Mouse (Mus musculus): Measurements from ENCODE around the gene Acap3. TPM values are rescaled to one million over a fixed set of nuclear protein-coding genes. Genes with fewer than 3 reads are reported as not detected.
A peak's percentile ranks its signal among the peaks of the same experiment; 100 is the strongest.

The Acap3 gene
- total and polyA plus RNA-seq, 2 experiments from 2014 or later: 64.5 to 82.6 TPM

GRCm38 (mm10) chr4:155889316-155889715, 2.3 kb upstream of the Acap3 start:
- ATAC-seq (ENCODE audit: low FRiP score): no peak
- Histone ChIP-seq H3K4me3 (ENCODE audit: low read depth, low read length) (no peak overlapping the region), H3K27ac (ENCODE audit: low read depth, low read length) (no peak overlapping the region), H3K36me3 (ENCODE audit: insufficient read depth, low read length) (peaks cover 44% of the 10 kb centered on the region), H3K4me2 (ENCODE audit: low read depth, low read length, poor library complexity, severe bottlenecking) (no peak overlapping the region), H3K27me3 (ENCODE audit: insufficient read depth, low read length) (no peaks in the 10 kb centered on the region), H3K9ac (replicated peaks; ENCODE audit: low read length, poor library complexity, severe bottlenecking) (0 out of 2 replicates have a peak overlapping the region, but pooled peaks have one; percentile 3), H3K9me3 (ENCODE audit: low read length) (no peaks in the 10 kb centered on the region), H3K4me1 (ENCODE audit: insufficient read depth, low read length) (peaks cover 15% of the 10 kb centered on the region)
- TF ChIP-seq CTCF (IDR thresholded peaks at IDR 0.05): no peak
- WGBS: 90% methylated on average over 5 of the region's 5 CpGs
- DNase-seq (ENCODE audit: low spot score): no peak

- under 1% methylated on average over 34 of the region's 34 CpGs for WGBS
- peak overlapping the region; percentile 84 for H3K9ac ChIP-seq (replicated peaks; ENCODE audit: low read length, poor library complexity, severe bottlenecking)
- no peaks in the 10 kb centered on the region for H3K27me3 ChIP-seq (ENCODE audit: insufficient read depth, low read length)
- no peak for TF ChIP-seq CTCF (IDR thresholded peaks at IDR 0.05)
- H3K4me1 ChIP-seq (ENCODE audit: insufficient read depth, low read length): peaks cover 28% of the 10 kb centered on the region
- H3K36me3 ChIP-seq (ENCODE audit: insufficient read depth, low read length): peaks cover 36% of the 10 kb centered on the region
- no peak for ATAC-seq (ENCODE audit: low FRiP score)
- peak overlapping the region; percentile 94 for H3K4me3 ChIP-seq (ENCODE audit: low read depth, low read length)
- no peak for DNase-seq (ENCODE audit: low spot score)
- H3K4me2 ChIP-seq (ENCODE audit: low read depth, low read length, poor library complexity, severe bottlenecking): peak overlapping the region; percentile 93
- H3K27ac ChIP-seq (ENCODE audit: low read depth, low read length): peak overlapping the region; percentile 98
- no peaks in the 10 kb centered on the region for H3K9me3 ChIP-seq (ENCODE audit: low read length)
Observed at GRCm38 (mm10) chr4:155891011-155891471, 581 bp upstream of the Acap3 start.

GRCm38 (mm10) chr4:155892017-155892416, 395 bp downstream of the Acap3 start:
- TF ChIP-seq CTCF (IDR thresholded peaks at IDR 0.05): peak; percentile 50
- H3K9ac ChIP-seq (replicated peaks; ENCODE audit: low read length, poor library complexity, severe bottlenecking): peak overlapping the region; percentile 84
- H3K36me3 ChIP-seq (ENCODE audit: insufficient read depth, low read length): peaks cover 35% of the 10 kb centered on the region
- H3K27me3 ChIP-seq (ENCODE audit: insufficient read depth, low read length): no peaks in the 10 kb centered on the region
- peak overlapping the region; percentile 93 for H3K4me2 ChIP-seq (ENCODE audit: low read depth, low read length, poor library complexity, severe bottlenecking)
- no peaks in the 10 kb centered on the region for H3K9me3 ChIP-seq (ENCODE audit: low read length)
- peak overlapping the region; percentile 98 for H3K27ac ChIP-seq (ENCODE audit: low read depth, low read length)
- ATAC-seq (ENCODE audit: low FRiP score): peak; percentile 90
- peak overlapping the region; percentile 94 for H3K4me3 ChIP-seq (ENCODE audit: low read depth, low read length)
- peaks cover 28% of the 10 kb centered on the region for H3K4me1 ChIP-seq (ENCODE audit: insufficient read depth, low read length)
- DNase-seq (ENCODE audit: low spot score): peak; percentile 92
- 2% methylated on average over 33 of the region's 56 CpGs for WGBS

DNA sequence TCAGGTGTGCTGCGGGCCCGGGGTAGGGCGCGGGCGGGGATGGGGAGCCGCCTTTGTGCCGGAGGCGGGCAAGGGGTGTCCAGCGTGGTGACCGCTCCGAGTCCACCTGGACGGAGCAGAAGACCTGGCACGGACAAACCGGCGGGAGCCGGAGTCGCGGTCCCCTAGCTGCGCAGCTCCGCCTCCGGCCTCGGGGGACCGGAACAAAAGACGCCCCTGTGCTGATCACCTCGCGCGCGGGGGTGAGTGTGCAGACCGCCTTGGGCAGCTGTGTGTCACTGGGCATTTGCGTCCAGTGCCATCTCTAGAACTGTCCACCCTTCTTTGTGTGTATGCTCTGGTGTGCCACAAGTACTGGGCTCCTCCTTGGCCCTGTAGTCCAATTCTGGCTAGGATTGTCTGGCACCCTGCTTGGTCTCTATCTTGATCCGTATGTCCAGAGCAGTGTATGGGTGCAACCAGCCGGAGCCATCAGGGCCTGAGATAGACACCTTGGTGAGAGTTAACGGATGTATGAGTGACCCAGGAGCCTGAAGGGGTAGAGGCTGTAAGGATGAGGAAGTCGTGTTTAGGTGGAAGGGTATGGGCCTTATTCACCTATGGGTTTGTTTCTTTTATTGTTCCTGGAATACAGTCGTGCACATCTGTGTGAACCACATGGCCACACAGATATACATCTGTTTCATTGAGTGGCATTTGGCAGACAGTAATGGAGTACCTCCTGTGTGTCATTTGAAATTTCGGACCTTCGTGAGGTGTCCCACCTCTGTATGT, 1.0 kb downstream of the Acap3 start:
- 4% methylated on average over 37 of the region's 37 CpGs for WGBS
- Histone ChIP-seq H3K9me3 (ENCODE audit: low read length) (no peaks in the 10 kb centered on the region), H3K27me3 (ENCODE audit: insufficient read depth, low read length) (no peaks in the 10 kb centered on the region), H3K36me3 (ENCODE audit: insufficient read depth, low read length) (peaks cover 28% of the 10 kb centered on the region), H3K9ac (replicated peaks; ENCODE audit: low read length, poor library complexity, severe bottlenecking) (peak overlapping the region; percentile 84), H3K4me1 (ENCODE audit: insufficient read depth, low read length) (peaks cover 28% of the 10 kb centered on the region), H3K27ac (ENCODE audit: low read depth, low read length) (peak overlapping the region; percentile 98), H3K4me2 (ENCODE audit: low read depth, low read length, poor library complexity, severe bottlenecking) (peak overlapping the region; percentile 93), H3K4me3 (ENCODE audit: low read depth, low read length) (peak overlapping the region; percentile 94)
- ATAC-seq (ENCODE audit: low FRiP score) (peak; percentile 29), DNase-seq (ENCODE audit: low spot score) (peak; percentile 45)
- TF ChIP-seq CTCF (IDR thresholded peaks at IDR 0.05): no peak

DNA sequence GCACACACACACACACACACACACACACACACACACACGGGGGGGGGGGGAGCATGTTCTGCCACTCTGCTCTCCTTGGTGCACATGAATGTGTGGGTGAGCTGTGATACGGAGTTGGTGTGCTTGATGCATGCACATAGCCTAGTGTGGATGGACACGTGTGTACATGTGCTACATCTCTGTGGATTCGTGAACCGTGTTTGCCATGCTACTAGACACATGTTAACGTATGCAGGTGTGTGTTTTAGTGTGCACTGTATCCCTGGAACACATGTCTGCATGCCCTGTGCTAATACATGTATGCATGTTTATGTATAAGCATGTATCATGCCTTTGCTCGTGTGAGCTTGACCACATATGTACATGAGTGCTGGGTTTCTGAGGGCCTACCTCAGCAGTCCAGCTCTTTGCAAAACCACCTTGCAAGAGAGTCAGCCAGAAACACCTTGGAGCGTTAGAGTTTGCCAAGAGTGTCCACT, 1.6 kb downstream of the Acap3 start:
- DNase-seq (ENCODE audit: low spot score): no peak
- 58% methylated on average over 8 of the region's 8 CpGs for WGBS
- Histone ChIP-seq H3K9me3 (ENCODE audit: low read length) (no peaks in the 10 kb centered on the region), H3K27me3 (ENCODE audit: insufficient read depth, low read length) (no peaks in the 10 kb centered on the region), H3K9ac (replicated peaks; ENCODE audit: low read length, poor library complexity, severe bottlenecking) (peak overlapping the region; percentile 84), H3K4me2 (ENCODE audit: low read depth, low read length, poor library complexity, severe bottlenecking) (peak overlapping the region; percentile 93), H3K4me1 (ENCODE audit: insufficient read depth, low read length) (peaks cover 28% of the 10 kb centered on the region), H3K4me3 (ENCODE audit: low read depth, low read length) (peak overlapping the region; percentile 94), H3K27ac (ENCODE audit: low read depth, low read length) (peak overlapping the region; percentile 98; the same call in 1 of the 2 replicates), H3K36me3 (ENCODE audit: insufficient read depth, low read length) (peaks cover 24% of the 10 kb centered on the region)
- TF ChIP-seq CTCF (IDR thresholded peaks at IDR 0.05): no peak
- no peak for ATAC-seq (ENCODE audit: low FRiP score)

DNA sequence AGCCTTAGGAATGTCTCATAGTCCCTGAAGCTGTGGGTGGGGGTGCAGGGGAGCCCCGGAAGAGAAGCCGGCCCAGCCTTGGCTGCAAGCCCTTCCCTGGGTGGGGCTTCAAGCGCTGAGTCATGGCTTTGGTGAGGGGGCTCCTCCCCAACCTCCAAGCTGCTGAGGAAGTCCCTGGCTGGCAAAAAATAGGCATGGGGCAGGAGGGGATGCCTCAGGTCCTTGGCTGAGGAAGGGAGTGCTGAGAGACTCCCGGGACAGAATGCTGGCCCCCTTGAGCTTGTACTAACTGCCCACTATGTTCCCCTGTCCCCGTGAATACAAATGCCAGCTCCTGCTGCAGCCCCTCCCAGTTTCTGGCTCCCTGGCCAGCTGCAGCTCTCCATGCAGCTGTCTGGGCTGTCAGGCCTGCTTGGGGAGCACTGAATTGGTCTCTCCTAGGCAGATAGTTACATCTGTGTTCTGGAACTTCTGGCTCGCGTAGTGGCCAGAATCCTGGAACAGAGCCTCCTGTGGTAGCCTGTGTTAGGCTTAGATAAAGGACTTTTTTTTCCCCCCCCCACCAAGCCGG, 2.8 kb downstream of the Acap3 start:
- WGBS: 25% methylated on average over 8 of the region's 8 CpGs
- DNase-seq (ENCODE audit: low spot score): peak; percentile 68
- H3K4me1 ChIP-seq (ENCODE audit: insufficient read depth, low read length): peaks cover 28% of the 10 kb centered on the region

More for the DNA sequence above, 2.8 kb downstream of the Acap3 start:
- peak; percentile 32 for TF ChIP-seq CTCF (IDR thresholded peaks at IDR 0.05)
- Histone ChIP-seq H3K36me3 (ENCODE audit: insufficient read depth, low read length) (peaks cover 25% of the 10 kb centered on the region), H3K27me3 (ENCODE audit: insufficient read depth, low read length) (no peaks in the 10 kb centered on the region), H3K4me3 (ENCODE audit: low read depth, low read length) (peak overlapping the region; percentile 94), H3K9me3 (ENCODE audit: low read length) (no peaks in the 10 kb centered on the region), H3K9ac (replicated peaks; ENCODE audit: low read length, poor library complexity, severe bottlenecking) (peak overlapping the region; percentile 50), H3K4me2 (ENCODE audit: low read depth, low read length, poor library complexity, severe bottlenecking) (peak overlapping the region; percentile 93), H3K27ac (ENCODE audit: low read depth, low read length) (peak overlapping the region; percentile 72)
- no peak for ATAC-seq (ENCODE audit: low FRiP score)
